Mouse (Mus musculus): ENCODE measurements at regions not wholly inside any gene's neighbourhood (a gene's known extent, or its start where the extent isn't known, plus 50 kb on each side); places are given as distances from the start of the nearest gene placed in this dataset.

GRCm38 (mm10) chr10:21724999-21725398 lies 132.1 kb downstream of the 1700020N01Rik start:
- DNase-seq (ENCODE audit: low spot score in 2 of 2) = no peak

- DNase-seq (ENCODE audit: low spot score in 2 of 2) = no peak
Measured at GRCm38 (mm10) chr10:21740256-21740655, 141.7 kb upstream of the Sgk1 start.

GRCm38 (mm10) chr10:21741575-21741974 lies 140.4 kb upstream of the Sgk1 start:
- DNase-seq (ENCODE audit: low spot score in 2 of 2) = no peak

GRCm38 (mm10) chr10:21741976-21742745 lies 139.8 kb upstream of the Sgk1 start:
- no peak for DNase-seq (ENCODE audit: low spot score in 2 of 2)

- no peak for DNase-seq (ENCODE audit: low spot score in 2 of 2)
Measured at GRCm38 (mm10) chr10:21743396-21743795, 138.6 kb upstream of the Sgk1 start.

GRCm38 (mm10) chr10:21744341-21744955 lies 137.5 kb upstream of the Sgk1 start:
- no peak for DNase-seq (ENCODE audit: low spot score in 2 of 2)

GRCm38 (mm10) chr10:21745940-21746487 lies 136.0 kb upstream of the Sgk1 start:
- no peak for DNase-seq (ENCODE audit: low spot score in 2 of 2)

GRCm38 (mm10) chr10:21746713-21747112 lies 135.3 kb upstream of the Sgk1 start:
- no peak for DNase-seq (ENCODE audit: low spot score in 2 of 2)

GRCm38 (mm10) chr10:21751326-21751725 lies 130.7 kb upstream of the Sgk1 start:
- no peak for DNase-seq (ENCODE audit: low spot score in 2 of 2)

- no peak for DNase-seq (ENCODE audit: low spot score in 2 of 2)
Measured at GRCm38 (mm10) chr10:21752392-21752791, 129.6 kb upstream of the Sgk1 start.

GRCm38 (mm10) chr10:21754763-21755548 lies 127.0 kb upstream of the Sgk1 start:
- DNase-seq (ENCODE audit: low spot score in 2 of 2) = no peak

- no peak for DNase-seq (ENCODE audit: low spot score in 2 of 2)
Measured at GRCm38 (mm10) chr10:21755717-21756116, 126.3 kb upstream of the Sgk1 start.

- no peak for DNase-seq (ENCODE audit: low spot score in 2 of 2)
Measured at GRCm38 (mm10) chr10:21756811-21757210, 125.2 kb upstream of the Sgk1 start.

- DNase-seq (ENCODE audit: low spot score in 2 of 2) = no peak
Measured at GRCm38 (mm10) chr10:21758122-21758521, 123.9 kb upstream of the Sgk1 start.

- DNase-seq (ENCODE audit: low spot score in 2 of 2) = no peak
Measured at GRCm38 (mm10) chr10:21762516-21762915, 119.5 kb upstream of the Sgk1 start.

- no peak for DNase-seq (ENCODE audit: low spot score in 2 of 2)
Measured at GRCm38 (mm10) chr10:21763017-21763964, 118.7 kb upstream of the Sgk1 start.

- no peak for DNase-seq (ENCODE audit: low spot score in 2 of 2)
Measured at GRCm38 (mm10) chr10:21764090-21764489, 117.9 kb upstream of the Sgk1 start.

GRCm38 (mm10) chr10:21764891-21765290 lies 117.1 kb upstream of the Sgk1 start:
- DNase-seq (ENCODE audit: low spot score in 2 of 2) = no peak

GRCm38 (mm10) chr10:21773548-21773947 lies 108.4 kb upstream of the Sgk1 start:
- no peak for DNase-seq (ENCODE audit: low spot score in 2 of 2)

- no peak for DNase-seq (ENCODE audit: low spot score in 2 of 2)
Measured at GRCm38 (mm10) chr10:21775441-21775840, 106.5 kb upstream of the Sgk1 start.
